Mouse (Mus musculus): ENCODE results near the gene Atrnl1. TPM values are rescaled to one million over a fixed set of nuclear protein-coding genes. Genes with fewer than 3 reads are reported as not detected.

Gene Atrnl1
- polyA plus RNA-seq, 1 experiment from 2014 or later: 7.6 TPM

DNA sequence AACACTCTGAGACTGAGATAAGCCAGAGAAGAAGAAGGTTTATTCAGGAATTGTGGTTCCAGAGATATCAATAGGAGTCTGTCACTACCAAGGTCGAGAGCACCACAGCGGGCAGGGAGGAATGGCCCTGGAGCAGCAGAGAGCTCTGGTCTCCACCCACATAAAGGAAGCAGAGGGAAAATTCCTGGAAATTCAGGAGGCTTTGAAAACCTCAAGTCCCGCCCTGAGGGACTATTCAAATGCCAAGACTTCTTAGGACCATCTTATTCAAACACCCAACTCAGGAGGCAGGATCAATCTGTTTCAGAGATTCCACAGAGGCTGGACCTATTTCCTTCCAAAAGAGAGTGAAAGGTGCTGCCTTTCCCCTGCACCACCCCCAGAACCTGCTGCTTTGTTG lies 345.6 kb downstream of the Atrnl1 start:
- no peak overlapping the region for H3K27ac ChIP-seq (ENCODE audit: low read depth, low read length)
- no peak for DNase-seq (ENCODE audit: low spot score)
- no peaks in the 10 kb centered on the region for H3K27me3 ChIP-seq (ENCODE audit: control insufficient read depth, insufficient read depth, low read length)
- no peaks in the 10 kb centered on the region for H3K36me3 ChIP-seq (ENCODE audit: control insufficient read depth, insufficient read depth, low read length)
- no peak overlapping the region for H3K9ac ChIP-seq (ENCODE audit: low read length)
- H3K4me3 ChIP-seq (ENCODE audit: low read depth, low read length): no peak overlapping the region
- H3K4me2 ChIP-seq (ENCODE audit: low read depth): no peak overlapping the region
- H3K9me3 ChIP-seq (ENCODE audit: control insufficient read depth, low read length): no peaks in the 10 kb centered on the region
- 83% methylated on average over 3 of the region's 3 CpGs for WGBS
- no peaks in the 10 kb centered on the region for H3K4me1 ChIP-seq (ENCODE audit: control insufficient read depth, insufficient read depth, low read length)
- no peak for ATAC-seq (ENCODE audit: insufficient read depth, low FRiP score, low TSS enrichment)

DNA sequence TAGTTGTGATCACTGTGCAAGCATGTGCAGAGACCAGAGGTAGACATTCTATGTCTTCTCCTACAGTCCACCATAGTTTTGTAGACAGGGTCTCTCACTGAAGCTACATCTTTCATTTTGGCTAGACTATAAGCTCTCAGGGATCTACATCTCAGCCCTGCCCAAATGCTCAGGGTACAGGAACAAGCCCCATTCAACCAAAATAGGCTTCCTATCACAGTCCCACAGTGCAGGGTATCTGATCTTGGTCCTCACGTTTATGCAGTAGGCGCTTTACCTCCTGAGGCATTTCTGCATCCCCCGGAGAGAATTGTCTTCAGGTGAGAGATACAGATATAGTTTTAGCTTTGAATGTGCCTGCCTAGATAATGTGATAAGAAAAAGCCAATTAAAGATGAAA lies 346.5 kb downstream of the Atrnl1 start:
- 97% methylated on average over 3 of the region's 3 CpGs for WGBS
- Histone ChIP-seq H3K9ac (ENCODE audit: low read length) (no peak overlapping the region), H3K4me1 (ENCODE audit: control insufficient read depth, insufficient read depth, low read length) (no peaks in the 10 kb centered on the region; the same call in 1 of the 2 replicates), H3K9me3 (ENCODE audit: control insufficient read depth, low read length) (no peaks in the 10 kb centered on the region), H3K4me3 (ENCODE audit: low read depth, low read length) (no peak overlapping the region), H3K27me3 (ENCODE audit: control insufficient read depth, insufficient read depth, low read length) (no peaks in the 10 kb centered on the region), H3K27ac (ENCODE audit: low read depth, low read length) (no peak overlapping the region), H3K36me3 (ENCODE audit: control insufficient read depth, insufficient read depth, low read length) (no peaks in the 10 kb centered on the region), H3K4me2 (ENCODE audit: low read depth) (no peak overlapping the region)
- no peak for ATAC-seq (ENCODE audit: insufficient read depth, low FRiP score, low TSS enrichment)
- no peak for DNase-seq (ENCODE audit: low spot score)

DNA sequence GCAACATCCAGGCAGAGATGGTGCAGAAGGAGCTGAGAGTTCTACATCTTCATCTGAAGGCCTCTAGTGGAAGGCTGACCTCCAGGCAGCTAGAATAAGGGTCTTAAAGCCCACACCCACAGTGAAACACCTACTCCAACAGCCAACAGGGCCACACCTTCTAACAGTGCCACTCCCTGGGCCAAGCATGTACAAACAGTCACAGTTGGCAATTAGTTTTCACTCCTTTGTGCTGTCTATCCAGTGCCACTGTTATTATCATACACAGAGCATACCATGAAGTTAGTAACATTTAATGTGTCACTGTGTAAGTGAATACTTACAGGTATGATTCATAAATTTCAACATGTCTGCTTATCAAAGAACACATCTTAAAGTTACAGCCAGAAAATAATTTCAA lies 347.3 kb downstream of the Atrnl1 start:
- Histone ChIP-seq H3K9ac (ENCODE audit: low read length) (no peak overlapping the region), H3K4me3 (ENCODE audit: low read depth, low read length) (no peak overlapping the region), H3K9me3 (ENCODE audit: control insufficient read depth, low read length) (no peaks in the 10 kb centered on the region), H3K4me1 (ENCODE audit: control insufficient read depth, insufficient read depth, low read length) (no peaks in the 10 kb centered on the region; the same call in 1 of the 2 replicates), H3K27me3 (ENCODE audit: control insufficient read depth, insufficient read depth, low read length) (no peaks in the 10 kb centered on the region), H3K36me3 (ENCODE audit: control insufficient read depth, insufficient read depth, low read length) (no peaks in the 10 kb centered on the region), H3K27ac (ENCODE audit: low read depth, low read length) (no peak overlapping the region), H3K4me2 (ENCODE audit: low read depth) (no peak overlapping the region)
- DNase-seq (ENCODE audit: low spot score) (no peak), ATAC-seq (ENCODE audit: insufficient read depth, low FRiP score, low TSS enrichment) (no peak)

DNA sequence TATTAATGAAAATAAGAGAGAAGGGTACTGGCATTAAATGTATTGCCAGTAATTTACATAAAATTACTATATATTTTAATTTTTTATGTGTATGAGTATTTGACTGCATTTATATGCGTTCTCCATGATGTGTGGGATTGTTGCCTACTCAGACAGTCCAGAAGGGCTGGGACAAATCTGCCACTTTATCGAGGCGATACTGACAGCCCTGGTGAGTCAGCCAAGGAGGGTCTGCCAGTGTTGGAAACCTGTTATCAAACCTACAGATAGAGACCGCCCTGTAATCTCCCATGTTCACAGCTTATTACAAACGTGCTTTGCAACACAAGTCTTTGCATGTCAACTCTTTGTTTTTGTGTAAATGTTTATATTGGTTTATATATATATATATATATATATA lies 347.9 kb downstream of the Atrnl1 start:
- no peaks in the 10 kb centered on the region for H3K27me3 ChIP-seq (ENCODE audit: control insufficient read depth, insufficient read depth, low read length)
- H3K4me1 ChIP-seq (ENCODE audit: control insufficient read depth, insufficient read depth, low read length): no peaks in the 10 kb centered on the region; the same call in 1 of the 2 replicates
- no peak overlapping the region for H3K4me2 ChIP-seq (ENCODE audit: low read depth)
- no peaks in the 10 kb centered on the region for H3K9me3 ChIP-seq (ENCODE audit: control insufficient read depth, low read length)
- 91% methylated on average over 5 of the region's 5 CpGs for WGBS
- no peak overlapping the region for H3K27ac ChIP-seq (ENCODE audit: low read depth, low read length)
- H3K4me3 ChIP-seq (ENCODE audit: low read depth, low read length): no peak overlapping the region
- DNase-seq (ENCODE audit: low spot score): no peak
- H3K36me3 ChIP-seq (ENCODE audit: control insufficient read depth, insufficient read depth, low read length): no peaks in the 10 kb centered on the region
- no peak for ATAC-seq (ENCODE audit: insufficient read depth, low FRiP score, low TSS enrichment)
- no peak overlapping the region for H3K9ac ChIP-seq (ENCODE audit: low read length)

DNA sequence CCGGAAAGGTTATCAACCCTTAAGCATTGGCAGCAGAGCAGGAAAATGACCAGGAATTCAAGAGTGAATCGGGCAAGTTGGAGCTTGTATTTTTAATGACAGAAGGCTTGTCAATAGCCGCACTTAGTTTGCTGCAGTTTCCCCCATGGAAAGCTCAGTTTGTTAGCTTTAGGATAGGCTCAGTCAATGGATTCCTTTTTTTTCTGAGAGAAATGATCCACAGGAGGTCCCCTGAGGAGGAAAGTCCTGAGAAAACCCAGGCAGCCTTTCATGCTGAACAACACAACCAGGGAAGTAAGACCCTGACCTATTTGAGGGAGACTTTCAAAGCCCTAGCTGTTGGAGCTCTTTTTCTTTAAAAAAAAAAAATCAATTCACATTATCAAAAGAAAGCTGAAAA lies 350.5 kb downstream of the Atrnl1 start:
- no peak overlapping the region for H3K4me3 ChIP-seq (ENCODE audit: low read depth, low read length)
- no peak overlapping the region for H3K9ac ChIP-seq (ENCODE audit: low read length)
- no peaks in the 10 kb centered on the region for H3K36me3 ChIP-seq (ENCODE audit: control insufficient read depth, insufficient read depth, low read length)
- 42% methylated on average over 3 of the region's 3 CpGs for WGBS
- no peak overlapping the region for H3K4me2 ChIP-seq (ENCODE audit: low read depth)
- H3K27me3 ChIP-seq (ENCODE audit: control insufficient read depth, insufficient read depth, low read length): no peaks in the 10 kb centered on the region
- no peaks in the 10 kb centered on the region for H3K9me3 ChIP-seq (ENCODE audit: control insufficient read depth, low read length)
- H3K27ac ChIP-seq (ENCODE audit: low read depth, low read length): no peak overlapping the region
- ATAC-seq (ENCODE audit: insufficient read depth, low FRiP score, low TSS enrichment) (no peak), DNase-seq (ENCODE audit: low spot score) (no peak)
- H3K4me1 ChIP-seq (ENCODE audit: control insufficient read depth, insufficient read depth, low read length): no peaks in the 10 kb centered on the region; the same call in 1 of the 2 replicates

DNA sequence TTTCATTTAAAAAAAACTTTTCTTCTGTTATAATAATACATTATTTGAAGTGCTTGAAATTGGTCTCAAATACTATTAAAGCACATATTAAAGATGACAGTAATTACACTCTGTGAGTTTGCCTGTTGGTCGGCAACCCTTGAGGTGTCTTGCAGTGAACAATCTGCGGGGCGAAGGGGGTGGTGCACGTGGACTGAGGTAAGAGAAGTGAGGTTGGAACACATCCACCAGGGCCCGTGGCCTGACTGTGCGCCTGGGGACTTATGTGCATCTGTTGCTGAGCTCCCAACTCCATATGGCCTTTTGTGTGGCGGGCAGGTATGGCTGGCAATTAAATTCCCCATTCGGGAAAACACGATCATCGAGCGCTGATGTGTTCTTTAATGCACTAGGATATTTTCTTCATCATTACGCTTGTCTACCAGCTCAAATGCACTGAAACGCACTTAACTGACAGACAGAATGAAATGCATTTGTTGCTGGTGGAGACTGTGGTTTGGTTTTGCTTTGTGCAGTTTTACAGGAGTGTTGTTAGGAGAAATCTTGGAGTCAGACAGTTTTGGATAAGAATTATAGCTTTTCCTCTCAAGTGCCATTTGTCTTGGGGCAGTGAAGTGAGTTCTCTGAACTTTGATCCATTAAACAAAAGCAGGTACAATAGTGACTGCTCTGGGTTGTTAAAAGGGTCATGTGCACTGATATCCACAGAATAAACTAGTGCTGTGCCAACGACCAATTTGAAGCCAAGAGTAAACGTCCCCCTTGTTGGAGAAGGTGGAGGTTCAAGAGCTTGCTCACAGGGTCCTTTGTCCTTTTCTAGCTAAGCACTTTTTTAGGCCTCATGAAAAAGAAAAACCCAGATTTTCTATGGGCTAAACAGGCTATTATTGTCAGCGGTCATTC lies 351.2 kb downstream of the Atrnl1 start:
- 69% methylated on average over 16 of the region's 16 CpGs for WGBS
- no peak overlapping the region for H3K27ac ChIP-seq (ENCODE audit: low read depth, low read length)
- no peak for DNase-seq (ENCODE audit: low spot score)

DNA sequence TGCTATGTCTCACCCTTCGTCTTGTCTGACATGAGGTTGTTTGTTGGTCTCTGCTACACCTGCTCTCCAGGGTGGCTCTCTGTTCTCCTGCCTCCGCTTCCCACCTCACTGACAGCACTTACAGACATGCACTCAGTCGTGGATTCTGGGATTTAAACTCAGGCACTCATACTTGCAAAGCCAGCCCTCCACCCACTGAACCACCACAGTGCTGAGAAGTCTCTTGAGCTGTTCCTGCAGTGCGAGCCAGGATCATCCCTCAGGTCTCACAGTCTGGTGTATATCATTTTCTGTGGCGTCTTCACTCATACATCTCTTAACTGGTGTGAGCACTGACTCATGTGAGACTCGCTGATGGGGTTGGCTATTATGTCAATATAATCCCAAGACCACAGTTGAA lies 353.0 kb downstream of the Atrnl1 start:
- ATAC-seq (ENCODE audit: insufficient read depth, low FRiP score, low TSS enrichment): no peak
- DNase-seq (ENCODE audit: low spot score): no peak
- Histone ChIP-seq H3K27ac (ENCODE audit: low read depth, low read length) (no peak overlapping the region), H3K36me3 (ENCODE audit: control insufficient read depth, insufficient read depth, low read length) (no peaks in the 10 kb centered on the region), H3K9me3 (ENCODE audit: control insufficient read depth, low read length) (no peaks in the 10 kb centered on the region), H3K4me3 (ENCODE audit: low read depth, low read length) (no peak overlapping the region), H3K4me2 (ENCODE audit: low read depth) (no peak overlapping the region), H3K27me3 (ENCODE audit: control insufficient read depth, insufficient read depth, low read length) (no peaks in the 10 kb centered on the region), H3K9ac (ENCODE audit: low read length) (no peak overlapping the region), H3K4me1 (ENCODE audit: control insufficient read depth, insufficient read depth, low read length) (no peaks in the 10 kb centered on the region; the same call in 1 of the 2 replicates)
- WGBS: 88% methylated on average over 6 of the region's 6 CpGs

More for the DNA sequence above, 351.2 kb downstream of the Atrnl1 start:
- Histone ChIP-seq H3K4me2 (ENCODE audit: low read depth) (no peak overlapping the region), H3K4me1 (ENCODE audit: control insufficient read depth, insufficient read depth, low read length) (no peaks in the 10 kb centered on the region; the same call in 1 of the 2 replicates), H3K27me3 (ENCODE audit: control insufficient read depth, insufficient read depth, low read length) (no peaks in the 10 kb centered on the region), H3K4me3 (ENCODE audit: low read depth, low read length) (no peak overlapping the region), H3K9ac (ENCODE audit: low read length) (no peak overlapping the region), H3K9me3 (ENCODE audit: control insufficient read depth, low read length) (no peaks in the 10 kb centered on the region), H3K36me3 (ENCODE audit: control insufficient read depth, insufficient read depth, low read length) (no peaks in the 10 kb centered on the region)
- no peak for ATAC-seq (ENCODE audit: insufficient read depth, low FRiP score, low TSS enrichment)

DNA sequence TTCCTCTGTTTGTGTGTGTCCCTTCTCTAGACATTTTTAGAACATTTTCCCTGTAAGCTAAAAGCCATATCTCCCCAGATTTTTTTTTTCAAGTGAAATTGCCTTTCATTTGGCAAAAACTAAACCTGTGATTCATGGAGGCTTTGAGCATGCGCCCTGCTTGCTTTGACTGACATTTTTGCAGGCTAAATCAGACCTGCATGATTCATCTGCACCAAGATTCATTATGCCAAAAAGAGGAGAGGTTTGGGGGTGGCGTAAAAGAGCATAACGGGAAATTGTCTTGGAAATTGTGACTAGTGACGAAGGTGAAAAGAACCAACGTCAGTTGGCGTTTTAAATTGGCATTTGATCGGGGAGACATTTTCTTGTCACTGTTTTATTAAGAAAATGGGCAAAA lies 358.9 kb downstream of the Atrnl1 start:
- H3K27me3 ChIP-seq (ENCODE audit: control insufficient read depth, insufficient read depth, low read length): no peaks in the 10 kb centered on the region
- H3K9ac ChIP-seq (ENCODE audit: low read length): no peak overlapping the region
- no peaks in the 10 kb centered on the region for H3K36me3 ChIP-seq (ENCODE audit: control insufficient read depth, insufficient read depth, low read length)
- ATAC-seq (ENCODE audit: insufficient read depth, low FRiP score, low TSS enrichment) (no peak), DNase-seq (ENCODE audit: low spot score) (no peak)
- WGBS: 95% methylated on average over 7 of the region's 7 CpGs
- H3K27ac ChIP-seq (ENCODE audit: low read depth, low read length): no peak overlapping the region
- no peaks in the 10 kb centered on the region for H3K4me1 ChIP-seq (ENCODE audit: control insufficient read depth, insufficient read depth, low read length)
- H3K9me3 ChIP-seq (ENCODE audit: control insufficient read depth, low read length): no peaks in the 10 kb centered on the region
- H3K4me3 ChIP-seq (ENCODE audit: low read depth, low read length): no peak overlapping the region
- no peak overlapping the region for H3K4me2 ChIP-seq (ENCODE audit: low read depth)

DNA sequence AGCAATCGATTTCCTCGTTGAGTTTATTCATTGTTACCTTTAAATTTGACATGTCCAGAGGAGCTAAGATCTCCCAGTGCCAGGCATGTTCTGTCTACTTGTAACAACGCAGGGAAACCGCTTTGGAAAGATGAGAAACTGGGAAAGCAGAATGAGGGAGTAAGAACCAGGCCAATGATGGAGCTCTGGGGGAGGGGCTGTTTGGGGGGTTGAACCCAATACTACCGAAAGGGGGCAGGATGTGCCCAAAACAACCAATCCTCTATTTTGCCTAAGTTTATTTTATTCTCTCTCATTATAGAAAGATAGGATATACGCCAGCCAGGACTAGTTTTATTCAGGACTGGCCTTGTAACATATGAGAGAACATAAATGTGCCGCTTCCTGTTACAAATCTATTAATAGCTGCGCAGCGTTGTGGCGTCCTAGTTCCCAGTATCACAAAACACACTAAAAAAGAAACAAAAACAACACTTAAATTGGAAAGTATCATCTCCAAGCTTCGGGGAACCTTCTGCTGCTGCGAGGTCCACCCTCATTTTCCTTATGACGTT lies 359.6 kb downstream of the Atrnl1 start:
- ATAC-seq (ENCODE audit: insufficient read depth, low FRiP score, low TSS enrichment): no peak
- DNase-seq (ENCODE audit: low spot score): no peak
- Histone ChIP-seq H3K36me3 (ENCODE audit: control insufficient read depth, insufficient read depth, low read length) (no peaks in the 10 kb centered on the region), H3K27ac (ENCODE audit: low read depth, low read length) (no peak overlapping the region), H3K27me3 (ENCODE audit: control insufficient read depth, insufficient read depth, low read length) (no peaks in the 10 kb centered on the region), H3K4me3 (ENCODE audit: low read depth, low read length) (no peak overlapping the region), H3K4me2 (ENCODE audit: low read depth) (no peak overlapping the region), H3K4me1 (ENCODE audit: control insufficient read depth, insufficient read depth, low read length) (no peaks in the 10 kb centered on the region), H3K9me3 (ENCODE audit: control insufficient read depth, low read length) (no peaks in the 10 kb centered on the region), H3K9ac (ENCODE audit: low read length) (no peak overlapping the region)
- WGBS: 92% methylated on average over 13 of the region's 13 CpGs

Data from neural tube, embryonic 11.5 days (tissue).